Mouse (Mus musculus) bone marrow, adult 2 months (tissue): ENCODE results near the gene Kcnh4.
A peak's percentile ranks its signal among the peaks of the same experiment; 100 is the strongest.

Experiments
- CTCF ChIP-seq: fragments of 200-500 bp; IDR thresholded peaks from 2 replicates; pipeline ENCODE4 v1.5.1; 2011; ENCODE audit warnings: low read length, control low read depth; ENCODE audit not compliant: control insufficient read depth, insufficient read depth
- POLR2A ChIP-seq: fragments of 200-500 bp; IDR thresholded peaks from 2 replicates; pipeline ENCODE4 v1.6.1; 2011; ENCODE audit warnings: low read depth, mild to moderate bottlenecking, control low read depth, low read length, borderline replicate concordance; ENCODE audit not compliant: control insufficient read depth

- TF ChIP-seq POLR2A (0 out of 2 replicates have a peak, but pooled peaks have one; percentile 35), CTCF (no peak)
These were observed 56.4 kb downstream of the Kcnh4 start for GRCm38 (mm10) chr11:100703366-100703765.
